Mouse (Mus musculus) heart, embryonic 12.5 days (tissue): ENCODE measurements around the gene Togaram1. TPM values are rescaled to one million over a fixed set of nuclear protein-coding genes. Genes with fewer than 3 reads are reported as not detected.

Experiments
- ATAC-seq: fragments of 200-750 bp; cut with Nextera tagmentation; 2 replicates; pipeline ENCODE4 v1.8.0; 2017; ENCODE audit warnings: moderate TSS enrichment, moderate library complexity; ENCODE audit not compliant: insufficient number of reproducible peaks, low FRiP score
- H3K27ac ChIP-seq: fragments of 300-500 bp; sonication (generic); 2 replicates; pipeline ENCODE4 v1.5.1; 2016; ENCODE audit warnings: mild to moderate bottlenecking, moderate library complexity; ENCODE audit not compliant: poor library complexity, severe bottlenecking
- H3K27me3 ChIP-seq: fragments of 300-500 bp; sonication (generic); replicated peaks from 2 replicates; pipeline ENCODE4 v1.6.1; 2016; ENCODE audit warnings: mild to moderate bottlenecking, moderate library complexity
- H3K36me3 ChIP-seq: fragments of 300-500 bp; sonication (generic); 2 replicates; pipeline ENCODE4 v1.6.1; 2016; ENCODE audit warnings: mild to moderate bottlenecking, moderate library complexity
- H3K4me1 ChIP-seq: fragments of 300-500 bp; sonication (generic); replicated peaks from 2 replicates; pipeline ENCODE4 v1.6.1; 2016; ENCODE audit warnings: mild to moderate bottlenecking
- H3K4me2 ChIP-seq: fragments of 300-500 bp; sonication (generic); 2 replicates; pipeline ENCODE4 v1.6.1; 2016; ENCODE audit warnings: mild to moderate bottlenecking, moderate library complexity
- H3K4me3 ChIP-seq: fragments of 300-500 bp; sonication (generic); 2 replicates; pipeline ENCODE4 v1.5.1; 2016; ENCODE audit warnings: mild to moderate bottlenecking
- H3K9ac ChIP-seq: fragments of 300-500 bp; sonication (generic); 2 replicates; pipeline ENCODE4 v1.6.1; 2016; ENCODE audit warnings: mild to moderate bottlenecking, moderate library complexity
- H3K9me3 ChIP-seq: fragments of 300-500 bp; sonication (generic); replicated peaks from 2 replicates; pipeline ENCODE4 v1.6.1; 2016; ENCODE audit warnings: mild to moderate bottlenecking, moderate library complexity
- WGBS: fragments of 180-500 bp; shearing (Covaris S2); methylation state at CpG from one replicate; pipeline ENCODE4 v1.1.7; 2016; 5-methylcytosine and 5-hydroxymethylcytosine counted together
- polyA plus RNA-seq: library from polyadenylated mRNA; unstranded; fragments of >200 nt; fragmentation: Nextera tagmentation; extraction: Ambion mirVana; gene quantifications from 2 replicates; pipeline ENCODE4 v1.2.1, GENCODE M21; 2016

The Togaram1 gene
- polyA plus RNA-seq = 19.5 and 22.1 TPM in 2 replicates

- Histone ChIP-seq H3K4me3 (peak within 1 kb of the TSS; percentile 89), H3K9me3 (no peaks in the 10 kb centered on the region), H3K4me1 (peaks cover 22% of the 10 kb centered on the region), H3K36me3 (no peaks in the 10 kb centered on the region), H3K4me2 (peak within 1 kb of the TSS; percentile 97), H3K27ac (peak within 1 kb of the TSS; percentile 86), H3K27me3 (no peaks in the 10 kb centered on the region), H3K9ac (peak within 1 kb of the TSS; percentile 89)
- under 1% methylated on average over 44 of the region's 45 CpGs for WGBS
- ATAC-seq = peak; percentile 100
Observed at GRCm38 (mm10) chr12:64965124-64966026, at the start of gene Togaram1, which contains the start of gene Klhl28. TSS of gene Togaram1 (plus strand) at chr12:64965804. TSS of gene Klhl28 (minus strand) at chr12:64965534.

- Histone ChIP-seq H3K9me3 (no peaks in the 10 kb centered on the region), H3K36me3 (no peaks in the 10 kb centered on the region), H3K4me3 (no peak overlapping the region), H3K27me3 (no peaks in the 10 kb centered on the region; the same call in 1 of the 2 replicates), H3K9ac (no peak overlapping the region), H3K27ac (no peak overlapping the region), H3K4me1 (no peaks in the 10 kb centered on the region), H3K4me2 (no peak overlapping the region)
- no peak for ATAC-seq
Observed at GRCm38 (mm10) chr12:64916735-64917134, 48.9 kb upstream of the Togaram1 start.

GRCm38 (mm10) chr12:64917578-64918471 lies 47.8 kb upstream of the Togaram1 start, which contains the start of gene Gm527:
TSS of gene Gm527 (plus strand) at chr12:64917906.
- Histone ChIP-seq H3K36me3 (no peaks in the 10 kb centered on the region), H3K9me3 (no peaks in the 10 kb centered on the region), H3K9ac (peak within 1 kb of the TSS; percentile 77), H3K4me2 (peak within 1 kb of the TSS; percentile 79), H3K4me3 (peak within 1 kb of the TSS; percentile 69), H3K27me3 (no peaks in the 10 kb centered on the region; the same call in 1 of the 2 replicates), H3K27ac (no peak within 1 kb of the TSS; the same call in 1 of the 2 replicates), H3K4me1 (no peaks in the 10 kb centered on the region)
- ATAC-seq = peak; percentile 100
- WGBS = under 1% methylated on average over 93 of the region's 93 CpGs

- Histone ChIP-seq H3K9ac (no peak overlapping the region), H3K27me3 (no peaks in the 10 kb centered on the region)
Observed at GRCm38 (mm10) chr12:64937493-64937892, 28.1 kb upstream of the Togaram1 start.

GRCm38 (mm10) chr12:64964560-64964959 lies 1.0 kb upstream of the Togaram1 start:
- H3K36me3 ChIP-seq = no peaks in the 10 kb centered on the region
- H3K4me1 ChIP-seq = peaks cover 22% of the 10 kb centered on the region
- no peaks in the 10 kb centered on the region for H3K9me3 ChIP-seq
- WGBS = 15% methylated on average over 4 of the region's 4 CpGs
- H3K4me2 ChIP-seq = peak overlapping the region; percentile 91
- H3K9ac ChIP-seq = peak overlapping the region; percentile 75
- H3K27ac ChIP-seq = peak overlapping the region; percentile 67; the same call in 1 of the 2 replicates
- peak overlapping the region; percentile 89 for H3K4me3 ChIP-seq
- ATAC-seq = no peak
- no peaks in the 10 kb centered on the region for H3K27me3 ChIP-seq

More at GRCm38 (mm10) chr12:64937493-64937892, 28.1 kb upstream of the Togaram1 start:
- no peak overlapping the region for H3K4me3 ChIP-seq
- no peak overlapping the region for H3K27ac ChIP-seq
- WGBS = 85% methylated on average over 2 of the region's 2 CpGs
- H3K4me1 ChIP-seq = no peaks in the 10 kb centered on the region
- no peak overlapping the region for H3K4me2 ChIP-seq
- H3K9me3 ChIP-seq = no peaks in the 10 kb centered on the region
- H3K36me3 ChIP-seq = peaks cover 13% of the 10 kb centered on the region
- ATAC-seq = no peak

GRCm38 (mm10) chr12:64966101-64966631 lies 562 bp downstream of the Togaram1 start:
- H3K36me3 ChIP-seq = no peaks in the 10 kb centered on the region
- peak; percentile 35 for ATAC-seq
- H3K4me2 ChIP-seq = peak overlapping the region; percentile 97
- peak overlapping the region; percentile 86 for H3K27ac ChIP-seq
- H3K9ac ChIP-seq = peak overlapping the region; percentile 89
- peaks cover 29% of the 10 kb centered on the region for H3K4me1 ChIP-seq
- under 1% methylated on average over 44 of the region's 44 CpGs for WGBS
- no peaks in the 10 kb centered on the region for H3K27me3 ChIP-seq
- peak overlapping the region; percentile 89 for H3K4me3 ChIP-seq
- no peaks in the 10 kb centered on the region for H3K9me3 ChIP-seq

GRCm38 (mm10) chr12:64966652-64967435 lies 1.2 kb downstream of the Togaram1 start:
- H3K9me3 ChIP-seq = no peaks in the 10 kb centered on the region
- H3K27me3 ChIP-seq = no peaks in the 10 kb centered on the region
- H3K4me3 ChIP-seq = peak overlapping the region; percentile 89
- 4% methylated on average over 19 of the region's 19 CpGs for WGBS
- peaks cover 33% of the 10 kb centered on the region for H3K4me1 ChIP-seq
- H3K36me3 ChIP-seq = no peaks in the 10 kb centered on the region
- peak overlapping the region; percentile 86 for H3K27ac ChIP-seq
- ATAC-seq = no peak
- peak overlapping the region; percentile 89 for H3K9ac ChIP-seq
- peak overlapping the region; percentile 97 for H3K4me2 ChIP-seq

GRCm38 (mm10) chr12:64967470-64967869 lies 1.9 kb downstream of the Togaram1 start:
- Histone ChIP-seq H3K27ac (no peak overlapping the region), H3K27me3 (no peaks in the 10 kb centered on the region), H3K9me3 (no peaks in the 10 kb centered on the region), H3K4me1 (peaks cover 37% of the 10 kb centered on the region), H3K9ac (peak overlapping the region; percentile 89), H3K4me3 (peak overlapping the region; percentile 89), H3K36me3 (no peaks in the 10 kb centered on the region), H3K4me2 (peak overlapping the region; percentile 97)
- no peak for ATAC-seq
- WGBS = 1% methylated on average over 9 of the region's 9 CpGs

- Histone ChIP-seq H3K4me1 (peaks cover 37% of the 10 kb centered on the region), H3K4me3 (peak overlapping the region; percentile 89), H3K27ac (no peak overlapping the region), H3K27me3 (no peaks in the 10 kb centered on the region), H3K9ac (peak overlapping the region; percentile 89), H3K4me2 (peak overlapping the region; percentile 97), H3K36me3 (no peaks in the 10 kb centered on the region), H3K9me3 (no peaks in the 10 kb centered on the region)
- ATAC-seq = no peak
- 3% methylated on average over 2 of the region's 2 CpGs for WGBS
Observed at GRCm38 (mm10) chr12:64968067-64968466, 2.5 kb downstream of the Togaram1 start.

- H3K4me3 ChIP-seq = no peak overlapping the region
- H3K27ac ChIP-seq = no peak overlapping the region
- no peak overlapping the region for H3K4me2 ChIP-seq
- no peaks in the 10 kb centered on the region for H3K9me3 ChIP-seq
- no peak for ATAC-seq
- H3K9ac ChIP-seq = no peak overlapping the region
- H3K27me3 ChIP-seq = no peaks in the 10 kb centered on the region
- H3K4me1 ChIP-seq = peaks cover 28% of the 10 kb centered on the region
- no peaks in the 10 kb centered on the region for H3K36me3 ChIP-seq
Observed at GRCm38 (mm10) chr12:64971399-64971798, 5.8 kb downstream of the Togaram1 start.
